Mouse (Mus musculus) brain, embryonic 18.5 days (tissue): ENCODE measurements at regions not wholly inside any gene's neighbourhood (a gene's known extent, or its start where the extent isn't known, plus 50 kb on each side); places are given as distances from the start of the nearest gene placed in this dataset.
A peak's percentile ranks its signal among the peaks of the same experiment; 100 is the strongest.

Source experiments
- DNase-seq: peaks from one replicate; pipeline ENCODE4 v3.0.0-alpha.2; 2012; ENCODE audit warnings: low read depth, low spot score

DNA sequence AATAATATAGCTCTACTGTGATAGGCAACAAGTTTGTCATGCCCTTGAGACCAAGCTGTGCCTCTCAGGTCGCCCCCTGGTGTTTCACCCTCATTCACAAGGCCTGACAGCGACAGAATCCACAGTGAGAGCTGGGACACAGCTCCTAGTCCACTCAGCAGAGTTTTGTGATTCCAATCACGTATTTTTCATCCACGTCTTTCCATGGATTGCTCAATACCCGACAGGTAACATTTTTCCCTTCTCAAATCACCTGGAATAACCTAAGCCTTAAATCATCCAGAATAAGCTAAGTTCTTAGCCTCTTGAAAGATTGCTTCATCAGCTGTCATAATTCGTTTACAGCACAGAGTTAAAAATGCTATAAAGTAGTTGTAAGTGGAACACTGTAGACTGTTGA, 211.3 kb downstream of the Ccdc91 start:
- DNase-seq, result no peak

DNA sequence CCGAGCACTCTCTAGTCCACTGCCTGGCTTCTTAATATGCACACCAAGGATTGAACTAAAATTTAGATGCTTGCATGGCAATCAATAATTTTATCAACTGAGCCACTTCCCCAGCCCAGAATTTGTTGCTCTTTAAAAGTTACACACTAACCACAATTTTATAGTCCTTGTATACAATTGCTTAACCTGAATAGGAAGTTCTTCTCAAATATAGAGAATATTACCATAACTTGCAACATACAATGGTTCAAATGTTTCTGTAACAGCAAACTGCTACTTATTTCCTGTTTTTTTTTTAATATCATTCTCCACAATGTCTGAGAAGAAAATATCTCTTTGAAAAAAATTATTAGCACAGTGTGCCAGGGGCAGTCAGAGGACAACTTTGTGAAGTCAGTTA, 222.6 kb downstream of the Ccdc91 start:
- no peak for DNase-seq

DNA sequence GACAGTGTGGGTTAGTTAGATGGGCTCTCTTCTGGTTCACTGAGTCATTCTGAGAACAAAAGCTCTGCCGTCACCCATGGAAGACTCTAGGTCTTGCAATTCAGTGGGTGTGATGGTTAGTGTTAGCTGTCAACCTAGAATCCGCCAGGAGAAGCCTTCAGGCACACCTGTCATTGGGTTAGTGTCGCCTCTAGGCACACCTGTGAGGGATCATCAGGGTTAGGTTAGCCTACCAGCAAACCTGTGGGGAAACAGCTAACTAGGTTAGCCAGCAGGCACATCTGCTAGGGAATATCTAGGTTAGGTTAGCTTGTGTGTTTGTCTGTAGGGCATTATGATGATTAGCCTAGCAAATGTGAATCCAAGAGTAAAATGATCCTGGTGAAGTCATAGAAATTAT, 223.8 kb downstream of the Ccdc91 start:
- no peak for DNase-seq

GRCm38 (mm10) chr6:147700629-147701028, 225.0 kb downstream of the Ccdc91 start:
- no peak for DNase-seq

- DNase-seq, result no peak
These were observed 226.3 kb downstream of the Ccdc91 start for GRCm38 (mm10) chr6:147701956-147702355.

DNA sequence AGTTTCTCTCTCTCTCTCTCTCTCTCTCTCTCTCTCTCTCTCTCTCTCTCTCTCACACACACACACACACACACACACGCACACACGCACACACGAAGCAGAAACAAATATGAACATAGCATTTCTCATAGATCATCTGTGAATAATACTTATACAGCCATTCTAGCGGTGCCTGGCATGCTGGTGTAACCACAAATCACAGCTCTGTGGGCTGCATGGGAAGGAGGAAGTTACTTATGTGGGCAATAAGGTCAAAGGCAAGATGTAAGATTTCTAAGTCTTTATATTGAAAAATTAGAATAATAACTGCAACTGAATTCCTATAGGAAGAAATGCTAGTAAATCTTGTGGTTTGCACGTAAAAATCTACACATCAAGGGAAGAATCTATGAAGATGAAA, 228.7 kb downstream of the Ccdc91 start:
- DNase-seq, result no peak

DNA sequence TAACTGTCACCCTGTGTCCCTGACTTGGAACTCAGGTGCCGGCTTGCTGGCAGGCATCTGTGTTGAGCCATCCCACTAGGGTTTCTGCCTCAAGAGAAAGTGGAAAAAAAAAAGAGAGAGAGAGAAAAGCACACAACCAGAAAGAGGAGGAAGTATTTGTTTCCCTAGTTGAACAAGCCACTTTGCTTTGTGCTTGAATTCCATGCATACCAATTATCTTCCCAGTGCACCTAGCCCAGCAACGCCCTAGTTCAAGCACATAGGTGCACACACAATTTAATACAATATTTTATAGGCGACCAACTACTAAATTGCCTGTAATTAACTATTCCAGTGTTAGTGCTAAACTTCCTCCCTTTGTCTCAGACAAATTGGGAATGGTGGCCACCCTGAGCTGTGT, 230.3 kb downstream of the Ccdc91 start:
- no peak for DNase-seq

DNA sequence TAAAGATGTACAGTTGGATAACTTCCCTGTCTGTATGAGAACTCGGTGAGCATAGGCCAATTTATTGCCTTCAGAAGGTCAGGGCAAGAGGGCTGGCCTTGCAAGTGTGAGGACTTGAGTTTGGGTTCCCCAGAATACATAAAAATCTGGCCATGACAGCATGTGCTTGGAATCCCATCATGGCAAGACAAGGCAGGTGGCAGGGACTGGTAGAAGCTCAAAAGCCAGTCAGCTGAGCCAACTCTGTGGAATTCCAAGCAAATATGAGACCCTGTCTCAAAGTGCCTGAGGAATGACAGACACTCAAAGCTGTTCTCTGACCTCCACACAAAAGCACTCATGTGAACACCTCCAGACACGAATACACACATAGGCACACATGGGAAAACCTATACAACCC, 231.1 kb downstream of the Ccdc91 start:
- no peak for DNase-seq

DNA sequence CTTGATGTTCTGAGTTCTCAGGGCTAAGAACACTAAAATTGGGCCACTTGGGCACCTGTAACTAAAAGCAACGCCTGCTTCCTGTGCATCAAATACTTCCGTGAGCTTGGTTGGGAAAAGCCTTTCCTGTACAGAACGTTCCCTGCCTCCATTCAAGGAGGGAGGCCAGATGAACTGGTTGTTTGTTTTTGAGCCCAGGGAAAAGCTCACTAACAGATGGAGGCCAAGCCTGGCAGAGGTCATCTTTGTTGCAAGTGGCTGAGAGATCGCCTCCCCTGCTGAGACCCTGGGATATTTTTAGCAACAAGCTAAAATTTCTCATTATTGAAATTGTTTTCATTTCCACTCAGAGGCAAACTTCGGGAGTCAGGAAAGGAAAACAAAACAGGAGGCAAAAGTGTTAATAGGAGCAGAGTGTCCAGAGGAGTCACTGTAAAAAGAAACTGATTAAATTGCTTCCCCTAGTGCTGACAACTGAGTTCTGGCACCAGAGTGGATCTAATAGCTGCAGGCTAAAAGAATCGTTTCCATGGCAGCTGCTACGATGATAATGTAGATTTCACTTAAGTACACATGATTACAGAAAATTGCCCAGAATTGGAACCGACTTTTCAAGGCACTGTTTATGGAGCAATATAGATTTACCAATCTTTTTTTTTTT, 242.6 kb downstream of the Ccdc91 start:
- peak; percentile 64 for DNase-seq

DNA sequence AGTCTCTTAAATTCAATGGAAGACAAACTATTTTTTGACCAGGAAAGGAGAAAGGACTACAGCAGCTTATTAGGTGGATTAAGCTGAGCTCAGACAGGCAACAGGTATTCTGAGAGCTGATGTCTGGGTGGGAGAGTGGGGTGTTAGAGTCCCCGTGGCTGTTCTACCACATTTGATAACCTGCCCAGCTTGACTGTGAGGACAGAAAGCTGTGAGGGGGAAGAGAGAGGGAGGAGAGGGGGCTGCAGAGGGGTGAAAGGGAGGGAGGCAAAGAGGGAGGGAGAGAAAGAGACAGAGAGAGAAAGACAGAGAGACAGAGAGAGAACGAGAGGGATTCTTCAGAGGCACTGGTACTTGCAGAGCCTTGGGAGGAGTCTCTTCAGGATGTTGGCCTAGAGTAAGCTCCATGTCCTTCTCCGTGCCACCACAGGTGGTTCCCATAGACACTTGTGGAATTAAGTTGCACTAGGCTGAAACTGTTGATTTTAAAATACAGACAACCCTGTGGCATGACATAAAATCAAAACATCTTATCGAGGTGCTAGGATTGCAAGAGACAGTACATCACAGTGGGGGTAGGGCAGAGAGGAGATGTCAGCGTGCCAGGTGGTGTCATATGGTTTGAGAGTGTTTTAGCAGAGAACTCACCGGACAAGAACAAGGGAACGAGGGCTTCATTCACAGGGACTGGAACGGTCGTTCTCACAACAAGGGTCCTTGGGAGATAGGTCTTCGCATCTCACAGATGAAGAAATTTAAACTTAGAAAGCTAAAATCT, 243.3 kb downstream of the Ccdc91 start:
- no peak for DNase-seq

DNA sequence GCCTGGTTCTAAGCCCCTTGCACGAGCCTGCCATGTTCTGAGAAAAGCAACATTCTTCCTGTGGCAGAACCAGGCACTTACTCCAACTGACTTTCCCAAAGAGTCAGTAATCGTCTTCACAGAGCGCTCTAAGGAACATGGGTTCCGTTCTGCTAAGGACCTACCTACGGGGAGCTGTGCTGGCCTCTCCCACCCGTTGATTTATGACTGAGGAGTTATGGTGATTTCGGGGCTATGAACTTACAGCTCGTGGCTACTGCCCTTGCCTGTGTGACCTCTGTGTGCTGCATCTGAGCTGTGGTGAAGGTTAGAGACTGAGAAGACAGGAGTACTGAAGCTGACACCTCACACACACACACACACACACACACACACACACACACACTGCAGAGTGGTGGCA, 243.9 kb downstream of the Ccdc91 start:
- DNase-seq, result no peak

DNA sequence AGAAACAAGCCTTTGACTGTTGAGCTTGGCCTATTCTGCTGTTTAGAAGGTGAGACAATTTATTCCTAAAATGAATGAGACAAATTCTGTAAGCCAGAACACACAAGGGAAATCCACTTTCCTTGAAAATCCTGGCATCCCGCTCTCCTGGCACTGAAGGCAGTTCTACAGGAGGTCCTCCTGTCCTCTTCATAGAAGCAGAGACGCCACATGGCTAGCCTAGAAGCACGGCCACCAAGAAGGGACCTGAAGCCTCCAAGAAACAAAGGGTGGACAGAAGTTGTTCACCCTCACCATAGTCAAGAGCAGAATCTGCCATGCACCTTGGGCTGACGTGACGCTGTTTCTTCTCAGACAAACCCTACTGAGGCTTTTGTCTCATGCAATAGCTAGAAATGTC, 247.7 kb downstream of the Ccdc91 start:
- DNase-seq, result no peak

DNA sequence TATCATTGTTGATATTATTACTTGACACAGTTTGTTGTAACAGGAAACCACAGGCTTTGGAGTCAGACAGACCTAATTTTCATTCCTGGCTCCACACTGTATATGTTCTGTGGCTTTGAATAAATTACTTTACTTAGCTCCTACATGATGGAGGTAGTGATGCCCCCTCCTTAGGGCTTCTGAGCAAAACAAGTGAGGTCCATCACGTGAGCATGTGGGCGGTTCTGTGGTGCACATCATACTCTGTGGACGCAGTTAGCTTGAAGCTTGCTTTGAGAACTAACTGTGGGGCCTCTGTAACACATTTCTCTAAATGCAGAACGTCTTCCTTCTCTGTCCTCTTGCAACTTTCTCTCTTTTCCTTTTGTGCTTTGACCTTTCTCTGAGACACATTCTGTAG, 251.4 kb downstream of the Ccdc91 start:
- DNase-seq, result no peak

DNA sequence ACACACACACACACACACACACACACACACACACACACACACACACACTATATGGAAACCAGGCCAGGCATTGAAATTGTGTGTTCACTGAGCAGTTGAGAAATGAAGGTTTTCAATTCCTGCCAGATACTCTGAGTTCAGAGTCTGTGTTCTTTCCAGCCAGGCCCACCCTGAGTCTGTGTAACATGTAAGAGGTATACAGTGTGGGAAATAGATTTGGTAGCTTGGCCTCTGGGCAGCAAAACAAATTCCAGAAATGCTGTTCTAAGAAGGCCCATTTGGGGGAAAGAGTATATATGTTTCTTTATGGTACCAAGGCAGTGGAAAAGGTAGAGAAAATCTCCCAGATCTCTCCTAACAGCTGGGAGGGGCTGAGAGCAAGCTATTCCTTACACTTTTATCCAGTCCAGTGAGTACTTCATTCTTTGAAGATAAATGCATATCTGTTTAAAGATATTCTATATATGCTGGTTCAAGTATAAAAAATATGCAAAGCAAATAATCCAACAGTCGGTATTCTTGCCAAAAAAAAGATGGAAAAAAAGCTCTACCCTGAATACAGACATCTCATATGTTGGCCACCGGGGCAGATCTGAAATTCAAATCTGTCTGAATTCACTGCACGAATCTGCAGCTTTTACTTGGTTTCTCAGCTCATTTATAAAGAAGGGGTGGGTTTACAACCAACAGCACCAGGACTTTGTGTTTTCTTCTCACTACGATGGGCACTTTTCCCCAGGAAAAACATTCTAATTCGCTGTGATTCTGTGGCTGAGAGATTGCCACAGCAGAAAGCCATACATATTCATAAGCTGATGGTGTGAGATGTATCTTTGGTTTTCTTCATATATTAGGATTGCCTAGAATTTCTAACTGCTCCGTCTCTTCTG, 252.3 kb downstream of the Ccdc91 start:
- peak; percentile 73 for DNase-seq

DNA sequence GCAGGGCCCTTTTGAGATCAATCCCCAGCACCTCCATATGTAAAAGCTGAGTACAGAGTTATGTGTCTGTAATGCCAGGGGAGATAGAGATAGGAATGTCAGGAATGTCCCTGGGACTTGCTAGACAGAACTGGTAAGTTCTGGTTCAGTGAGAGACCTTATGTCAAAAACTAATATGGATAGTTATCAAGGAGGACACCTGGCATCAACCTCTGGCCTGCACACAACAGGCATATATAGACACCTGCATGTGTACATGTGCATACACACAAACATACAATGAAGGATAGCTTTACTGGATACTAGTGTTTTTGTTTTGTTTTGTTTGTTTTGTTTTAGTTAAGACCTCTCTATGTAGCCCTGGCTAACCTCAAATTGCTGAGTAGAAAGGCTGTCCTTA, 254.1 kb downstream of the Ccdc91 start:
- DNase-seq, result no peak

GRCm38 (mm10) chr6:147738621-147739325, 263.1 kb downstream of the Ccdc91 start:
- DNase-seq, result no peak

- no peak for DNase-seq
These were observed 265.8 kb downstream of the Ccdc91 start for GRCm38 (mm10) chr6:147741446-147741845.

GRCm38 (mm10) chr6:147744081-147744480, 268.5 kb downstream of the Ccdc91 start:
- DNase-seq, result no peak

DNA sequence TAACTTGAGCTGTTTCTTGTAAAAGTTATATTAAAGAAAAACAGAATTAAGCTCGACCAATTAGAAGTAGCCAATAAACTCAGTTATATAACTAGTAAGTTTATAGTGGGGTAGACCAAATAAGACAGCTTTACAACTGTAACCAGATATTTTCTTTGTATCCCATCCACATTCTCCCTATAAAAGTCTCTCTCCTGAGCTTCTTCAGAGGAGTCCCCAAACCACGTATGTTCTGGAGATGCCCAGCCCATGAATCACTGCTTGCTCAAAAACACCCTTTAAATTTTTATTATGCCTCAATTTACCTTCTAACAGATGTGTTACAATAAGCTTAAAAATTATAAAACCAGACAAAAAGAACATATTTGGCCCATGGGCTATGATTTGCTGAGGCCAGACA, 270.1 kb downstream of the Ccdc91 start:
- DNase-seq, result no peak

DNA sequence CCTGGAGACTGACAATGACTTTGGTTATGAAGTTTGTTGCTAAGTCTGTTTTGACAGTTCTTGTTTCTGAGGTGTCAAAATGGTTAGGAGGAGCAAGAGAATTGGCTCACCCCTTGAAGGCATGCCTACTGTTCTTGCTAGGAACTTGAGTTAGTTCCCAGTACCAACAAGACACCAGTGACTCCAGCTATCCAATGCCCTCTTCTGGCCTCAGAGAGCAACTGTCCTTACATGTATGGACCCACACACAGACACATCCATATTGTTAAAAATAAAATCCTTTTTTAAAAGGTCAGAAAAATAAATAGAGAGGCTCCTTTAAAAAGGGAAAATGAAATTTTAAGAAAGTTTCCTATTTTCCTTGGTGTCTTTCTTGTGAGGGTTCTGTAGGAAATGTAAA, 272.3 kb downstream of the Ccdc91 start:
- DNase-seq, result no peak

DNA sequence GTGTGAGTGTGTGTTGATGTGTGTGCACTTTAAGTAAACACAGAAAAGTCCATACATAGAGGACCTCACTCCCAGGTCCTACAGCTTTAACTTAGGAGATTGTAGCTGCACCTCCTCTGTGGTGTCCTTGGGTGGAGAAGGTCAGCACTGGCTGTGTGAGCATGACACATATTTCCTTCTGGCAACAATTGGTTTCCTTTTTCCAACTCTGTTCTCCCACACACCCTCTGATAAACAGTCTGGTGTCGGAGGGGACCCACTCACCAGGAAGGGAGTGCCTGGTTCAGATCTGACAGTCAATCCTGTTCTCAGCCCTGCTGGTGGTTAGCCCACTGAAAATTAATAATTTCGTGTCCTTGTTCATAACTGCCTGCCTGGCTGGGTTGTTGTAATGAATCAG, 276.7 kb downstream of the Ccdc91 start:
- DNase-seq, result no peak

DNA sequence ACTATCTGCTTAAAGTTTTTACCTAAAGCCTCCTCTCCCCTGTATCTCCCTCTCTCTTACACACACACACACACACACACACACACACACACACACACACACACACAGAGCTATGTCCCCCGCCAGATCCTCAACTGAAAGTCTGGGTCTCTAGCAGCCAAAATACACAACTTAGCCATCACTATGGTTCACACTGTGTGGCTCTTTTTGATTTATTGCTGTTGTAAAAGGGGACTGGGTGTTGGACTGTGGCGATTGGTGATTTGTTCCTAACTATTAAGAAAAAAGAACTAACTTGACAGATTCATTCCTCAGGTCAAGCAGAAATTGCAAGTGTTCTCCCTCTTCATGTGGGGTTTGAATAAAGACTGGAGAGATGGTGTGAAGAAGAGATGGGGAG, 278.2 kb downstream of the Ccdc91 start:
- no peak for DNase-seq
